Mouse (Mus musculus): Measurements from ENCODE around the gene Spint2. TPM values are rescaled to one million over a fixed set of nuclear protein-coding genes. Genes with fewer than 3 reads are reported as not detected.

Spint2 gene
- polyA plus RNA-seq, 1 experiment, result 0.57 TPM

DNA sequence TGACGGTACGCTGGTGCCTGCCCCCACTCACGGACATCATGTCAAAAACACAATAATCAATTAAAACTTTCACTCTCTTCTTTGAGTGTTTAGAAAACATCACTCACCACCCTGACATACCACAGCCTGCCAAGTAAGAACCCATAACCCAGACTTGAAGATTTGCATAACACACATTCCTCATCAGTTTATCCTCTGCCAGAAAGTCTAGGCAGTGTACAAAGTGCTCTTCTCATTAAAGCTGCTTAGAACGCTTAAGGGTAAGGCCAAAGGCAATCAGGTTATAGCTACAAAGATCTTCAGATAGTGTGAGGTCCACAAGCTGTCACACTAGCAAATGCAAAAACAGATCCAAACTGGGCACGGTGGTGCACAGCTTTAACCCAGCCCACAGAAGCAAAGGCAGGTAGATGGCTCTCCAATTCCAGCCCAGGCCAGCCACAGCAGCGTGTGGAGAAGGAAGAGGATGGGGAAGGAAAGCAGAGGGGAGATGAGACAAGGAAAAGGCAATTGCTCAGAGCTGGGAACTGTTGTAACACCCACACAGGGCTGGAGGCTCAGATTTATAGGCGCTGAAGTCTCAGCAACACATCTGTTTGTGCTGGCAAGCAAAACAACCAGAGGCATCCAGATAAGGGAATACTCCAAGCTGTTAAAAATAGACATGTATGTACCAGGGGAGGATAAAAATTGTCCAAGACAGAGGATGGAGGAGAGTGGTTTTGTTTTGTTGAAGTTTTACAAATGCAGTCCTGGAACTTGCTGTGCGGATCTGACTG, 9.8 kb downstream of the Spint2 start:
- no peaks in the 10 kb centered on the region for H3K4me1 ChIP-seq (ENCODE audit: control insufficient read depth)
- H3K27me3 ChIP-seq (ENCODE audit: control insufficient read depth), result no peaks in the 10 kb centered on the region
- no peak overlapping the region for H3K4me3 ChIP-seq (replicated peaks)
- TF ChIP-seq GATA1 (IDR thresholded peaks at IDR 0.05; ENCODE audit: low read length) (no peak), TAL1 (IDR thresholded peaks at IDR 0.05; ENCODE audit: low read length) (no peak)
- H3K36me3 ChIP-seq (ENCODE audit: control insufficient read depth), result no peaks in the 10 kb centered on the region
- H3K9me3 ChIP-seq (ENCODE audit: control insufficient read depth, low read length), result no peaks in the 10 kb centered on the region

DNA sequence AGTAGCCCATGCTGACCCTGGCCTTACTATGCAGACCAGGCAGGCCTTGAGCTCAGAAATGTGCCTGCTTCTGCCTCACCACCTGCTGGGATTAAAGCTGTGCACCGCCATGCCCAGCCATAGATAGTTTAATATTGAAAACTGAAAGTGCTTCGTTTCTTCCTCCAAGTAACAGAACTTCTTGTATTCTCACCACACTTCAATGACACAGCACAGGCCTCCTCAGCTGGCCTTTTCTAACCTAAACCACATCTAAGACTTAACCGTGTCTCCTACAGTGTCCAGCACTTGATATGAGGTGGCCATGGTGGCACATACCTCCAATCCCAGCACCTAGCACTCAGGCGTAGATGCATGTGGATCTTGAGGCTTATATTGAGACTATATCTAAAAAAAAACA, 11.3 kb downstream of the Spint2 start:
- H3K36me3 ChIP-seq (ENCODE audit: control insufficient read depth), result no peaks in the 10 kb centered on the region

DNA sequence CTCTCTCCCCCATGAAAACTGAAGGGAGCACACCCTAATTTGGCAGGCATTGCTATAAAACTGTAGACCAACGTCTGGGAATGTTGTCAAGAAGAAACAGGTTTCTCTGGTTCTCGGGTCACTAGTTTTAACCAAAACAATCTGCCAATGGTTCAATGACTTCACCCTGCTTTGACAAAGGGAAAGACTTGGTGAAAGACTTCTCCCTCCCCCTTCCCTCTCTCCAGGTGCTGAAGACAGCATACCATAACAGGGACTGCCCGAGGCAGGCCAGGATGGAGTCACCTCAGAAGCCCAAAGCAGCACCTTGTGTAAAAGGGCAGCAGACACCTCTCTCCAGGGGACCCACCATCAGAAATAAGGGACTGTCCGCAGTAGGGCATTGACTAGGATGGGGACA, 14.8 kb downstream of the Spint2 start:
- no peaks in the 10 kb centered on the region for H3K27me3 ChIP-seq (ENCODE audit: control insufficient read depth)
- no peak for TF ChIP-seq GATA1 (IDR thresholded peaks at IDR 0.05; ENCODE audit: low read length)
- no peak for TF ChIP-seq TAL1 (IDR thresholded peaks at IDR 0.05; ENCODE audit: low read length)
- no peaks in the 10 kb centered on the region for H3K4me1 ChIP-seq (ENCODE audit: control insufficient read depth)
- no peak overlapping the region for H3K4me3 ChIP-seq (replicated peaks)
- H3K9me3 ChIP-seq (ENCODE audit: control insufficient read depth, low read length), result no peaks in the 10 kb centered on the region
- H3K36me3 ChIP-seq (ENCODE audit: control insufficient read depth), result no peaks in the 10 kb centered on the region

More for the DNA sequence above, 11.3 kb downstream of the Spint2 start:
- Histone ChIP-seq H3K9me3 (ENCODE audit: control insufficient read depth, low read length) (no peaks in the 10 kb centered on the region), H3K4me3 (replicated peaks) (no peak overlapping the region), H3K4me1 (ENCODE audit: control insufficient read depth) (no peaks in the 10 kb centered on the region), H3K27me3 (ENCODE audit: control insufficient read depth) (no peaks in the 10 kb centered on the region)
- TF ChIP-seq GATA1 (IDR thresholded peaks at IDR 0.05; ENCODE audit: low read length), result no peak
- TF ChIP-seq TAL1 (IDR thresholded peaks at IDR 0.05; ENCODE audit: low read length), result no peak

DNA sequence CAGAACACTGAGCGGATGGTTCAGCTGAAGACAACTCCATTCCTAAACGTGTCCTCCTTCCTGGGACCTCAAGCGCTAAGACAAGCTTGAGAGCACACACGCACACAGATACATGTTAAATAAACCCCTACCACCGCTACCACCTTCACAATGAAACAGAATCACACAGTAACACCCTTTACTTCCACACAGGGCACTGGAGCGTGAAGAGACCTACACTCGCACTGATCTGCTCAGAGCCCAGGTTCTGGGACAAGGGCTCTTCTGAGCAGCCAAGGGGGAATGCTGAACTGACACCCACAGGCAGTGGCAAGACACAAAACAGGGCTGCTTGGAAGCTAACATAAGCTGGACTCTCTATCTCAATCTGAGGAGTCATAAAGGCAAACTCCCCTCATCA, 16.1 kb downstream of the Spint2 start:
- Histone ChIP-seq H3K36me3 (ENCODE audit: control insufficient read depth) (no peaks in the 10 kb centered on the region), H3K4me1 (ENCODE audit: control insufficient read depth) (no peaks in the 10 kb centered on the region), H3K27me3 (ENCODE audit: control insufficient read depth) (no peaks in the 10 kb centered on the region), H3K4me3 (replicated peaks) (no peak overlapping the region), H3K9me3 (ENCODE audit: control insufficient read depth, low read length) (no peaks in the 10 kb centered on the region)
- TF ChIP-seq TAL1 (IDR thresholded peaks at IDR 0.05; ENCODE audit: low read length) (no peak), GATA1 (IDR thresholded peaks at IDR 0.05; ENCODE audit: low read length) (no peak)

DNA sequence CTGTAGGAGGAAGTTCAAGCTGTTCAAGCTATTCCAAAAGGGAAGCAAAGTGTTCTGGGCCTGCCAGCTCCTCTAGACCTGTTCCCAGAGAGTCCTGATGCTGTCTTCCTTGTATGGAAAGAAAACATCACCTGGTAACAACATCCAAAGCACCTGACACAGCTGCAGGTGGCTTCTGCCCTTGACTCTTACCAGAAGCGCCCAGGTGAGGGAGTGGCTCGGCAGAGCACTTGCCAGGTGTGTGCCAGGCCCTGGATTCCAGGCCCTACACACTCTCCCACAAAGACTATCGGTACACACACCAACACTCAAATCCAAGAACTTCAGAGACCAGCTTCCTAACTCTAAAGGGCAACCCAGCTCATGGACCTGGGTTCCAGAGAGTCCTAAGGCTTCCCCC, 17.9 kb downstream of the Spint2 start:
- no peak overlapping the region for H3K4me3 ChIP-seq (replicated peaks)
- no peaks in the 10 kb centered on the region for H3K9me3 ChIP-seq (ENCODE audit: control insufficient read depth, low read length)
- TF ChIP-seq GATA1 (IDR thresholded peaks at IDR 0.05; ENCODE audit: low read length) (no peak), TAL1 (IDR thresholded peaks at IDR 0.05; ENCODE audit: low read length) (no peak)
- H3K36me3 ChIP-seq (ENCODE audit: control insufficient read depth), result no peaks in the 10 kb centered on the region; the same call in 1 of the 2 replicates
- H3K4me1 ChIP-seq (ENCODE audit: control insufficient read depth), result no peaks in the 10 kb centered on the region
- no peaks in the 10 kb centered on the region for H3K27me3 ChIP-seq (ENCODE audit: control insufficient read depth)

DNA sequence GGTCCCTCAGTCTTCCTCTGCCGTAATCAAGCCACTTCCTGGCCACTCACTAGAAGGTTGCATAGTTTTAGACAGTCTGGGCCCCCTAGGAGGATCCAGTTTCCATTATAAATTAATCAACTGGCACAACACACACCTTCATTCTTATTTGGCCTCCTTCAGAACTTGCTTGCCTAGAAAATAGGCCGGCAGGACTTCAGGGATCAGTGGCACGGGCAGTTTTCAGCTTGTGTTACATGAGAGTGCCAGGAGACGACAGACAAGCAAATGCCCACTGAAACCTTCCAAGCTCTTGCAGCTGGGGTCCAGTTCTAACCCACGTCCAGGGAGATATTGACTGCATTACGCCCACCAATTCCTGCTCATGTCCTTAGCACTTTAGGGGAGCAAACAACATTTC, 19.6 kb downstream of the Spint2 start:
- no peak overlapping the region for H3K4me3 ChIP-seq (replicated peaks)
- no peak for TF ChIP-seq TAL1 (IDR thresholded peaks at IDR 0.05; ENCODE audit: low read length)
- no peak for TF ChIP-seq GATA1 (IDR thresholded peaks at IDR 0.05; ENCODE audit: low read length)
- H3K36me3 ChIP-seq (ENCODE audit: control insufficient read depth), result peaks cover under 1% of the 10 kb centered on the region; the same call in 1 of the 2 replicates
- H3K27me3 ChIP-seq (ENCODE audit: control insufficient read depth), result no peaks in the 10 kb centered on the region
- H3K9me3 ChIP-seq (ENCODE audit: control insufficient read depth, low read length), result no peaks in the 10 kb centered on the region
- no peaks in the 10 kb centered on the region for H3K4me1 ChIP-seq (ENCODE audit: control insufficient read depth)

DNA sequence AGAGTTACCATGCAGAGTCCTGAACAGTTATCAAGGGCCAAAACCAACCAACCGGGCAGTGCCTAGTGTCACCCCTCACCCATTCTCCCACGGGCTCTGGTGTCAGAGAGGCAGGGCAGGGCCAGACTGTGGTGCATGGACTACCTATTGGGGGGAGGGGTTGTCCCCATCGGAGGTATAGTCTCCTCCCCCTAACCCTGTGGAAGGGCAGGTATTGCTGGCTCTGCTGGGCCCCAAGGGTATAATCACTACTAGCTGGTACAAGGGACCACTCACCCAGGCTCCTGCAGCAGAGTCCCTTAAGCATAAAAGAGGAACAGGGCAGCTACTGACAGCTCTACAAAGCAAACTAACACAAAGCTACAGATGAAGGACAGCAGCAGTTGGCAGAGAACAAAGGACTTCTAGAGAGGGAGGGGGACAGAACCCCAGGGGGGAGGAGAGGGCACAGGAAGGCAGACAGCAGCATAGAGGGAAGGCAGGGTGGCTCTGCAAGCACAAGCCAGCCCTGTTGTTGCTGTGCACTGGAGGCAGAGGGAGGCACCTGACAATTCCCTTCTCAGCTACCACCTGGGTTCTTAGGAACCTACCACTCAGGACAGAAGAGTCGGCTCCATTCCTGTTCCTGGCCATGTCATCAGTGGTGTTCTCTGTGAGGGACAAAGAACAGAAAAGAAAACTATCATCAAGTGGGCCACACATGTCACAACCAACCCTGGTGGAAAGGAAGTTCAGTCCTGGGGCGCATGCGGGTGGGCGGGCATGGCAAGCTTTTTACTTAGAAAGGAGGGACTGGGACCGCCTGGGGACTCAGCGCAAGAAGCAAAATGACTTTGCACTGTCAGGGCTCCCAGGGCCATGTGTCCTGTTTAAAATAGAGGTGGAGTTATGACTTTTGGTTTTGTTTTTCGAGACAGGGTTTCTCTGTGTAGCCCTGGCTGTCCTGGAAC, 21.7 kb downstream of the Spint2 start:
- H3K9me3 ChIP-seq (ENCODE audit: control insufficient read depth, low read length), result no peaks in the 10 kb centered on the region
- H3K4me1 ChIP-seq (ENCODE audit: control insufficient read depth), result no peaks in the 10 kb centered on the region
- H3K36me3 ChIP-seq (ENCODE audit: control insufficient read depth), result peaks cover 3% of the 10 kb centered on the region; the same call in 1 of the 2 replicates
- no peaks in the 10 kb centered on the region for H3K27me3 ChIP-seq (ENCODE audit: control insufficient read depth)
- H3K4me3 ChIP-seq (replicated peaks), result no peak overlapping the region
- no peak for TF ChIP-seq TAL1 (IDR thresholded peaks at IDR 0.05; ENCODE audit: low read length)
- TF ChIP-seq GATA1 (IDR thresholded peaks at IDR 0.05; ENCODE audit: low read length), result no peak

DNA sequence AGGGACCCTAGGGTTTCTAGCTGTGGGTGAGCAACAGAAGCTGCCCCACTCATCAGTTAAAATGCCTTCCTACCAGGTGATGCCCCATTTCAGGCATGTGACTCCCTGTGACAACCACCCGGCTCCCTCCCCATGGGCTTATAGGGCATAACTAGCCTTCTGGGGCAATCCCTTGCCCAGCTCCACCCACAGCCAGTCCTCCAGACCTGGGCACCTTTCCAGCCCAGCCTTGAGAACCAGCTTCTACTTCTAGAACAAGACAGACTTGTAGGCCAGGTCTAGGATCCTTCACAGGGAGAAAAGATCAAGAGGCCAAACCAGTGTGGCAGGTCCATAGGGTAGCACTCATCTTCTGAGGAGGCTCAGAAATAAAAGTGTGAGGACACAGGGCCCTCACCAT, 24.3 kb downstream of the Spint2 start:
- Histone ChIP-seq H3K27me3 (ENCODE audit: control insufficient read depth) (no peaks in the 10 kb centered on the region), H3K9me3 (ENCODE audit: control insufficient read depth, low read length) (no peaks in the 10 kb centered on the region), H3K4me1 (ENCODE audit: control insufficient read depth) (peaks cover 4% of the 10 kb centered on the region; the same call in 1 of the 2 replicates), H3K4me3 (replicated peaks) (no peak overlapping the region), H3K36me3 (ENCODE audit: control insufficient read depth) (peaks cover 3% of the 10 kb centered on the region; the same call in 1 of the 2 replicates)
- no peak for TF ChIP-seq GATA1 (IDR thresholded peaks at IDR 0.05; ENCODE audit: low read length)
- no peak for TF ChIP-seq TAL1 (IDR thresholded peaks at IDR 0.05; ENCODE audit: low read length)

DNA sequence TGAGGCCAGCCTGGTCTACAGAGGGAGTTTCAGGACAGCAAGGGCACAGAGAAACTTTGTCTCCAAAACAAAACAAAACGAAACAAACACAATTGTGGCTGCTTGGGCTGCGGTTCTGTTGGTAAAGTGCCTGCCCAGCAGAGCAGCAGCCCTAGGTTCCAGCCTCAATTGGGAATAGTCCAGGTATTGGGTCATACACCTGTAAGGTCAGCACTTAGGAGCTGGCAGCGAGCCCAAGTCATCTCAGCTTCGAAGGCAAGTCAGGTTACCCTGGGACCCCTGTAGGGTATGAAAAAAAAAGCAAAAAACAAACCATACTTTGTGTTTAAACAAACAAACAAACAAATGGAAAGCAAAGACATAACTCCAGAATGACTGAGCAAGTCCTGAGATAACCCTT, 25.8 kb downstream of the Spint2 start:
- no peaks in the 10 kb centered on the region for H3K27me3 ChIP-seq (ENCODE audit: control insufficient read depth)
- peaks cover 4% of the 10 kb centered on the region; the same call in 1 of the 2 replicates for H3K4me1 ChIP-seq (ENCODE audit: control insufficient read depth)
- peaks cover 3% of the 10 kb centered on the region; the same call in 1 of the 2 replicates for H3K36me3 ChIP-seq (ENCODE audit: control insufficient read depth)
- no peaks in the 10 kb centered on the region for H3K9me3 ChIP-seq (ENCODE audit: control insufficient read depth, low read length)
- TF ChIP-seq TAL1 (IDR thresholded peaks at IDR 0.05; ENCODE audit: low read length) (no peak), GATA1 (IDR thresholded peaks at IDR 0.05; ENCODE audit: low read length) (no peak)
- no peak overlapping the region for H3K4me3 ChIP-seq (replicated peaks)

All from erythroblast, embryonic 14.5 days (primary cell).